Mouse (Mus musculus) hindbrain, embryonic 11.5 days (tissue): ENCODE data around the gene Mob3b. TPM values are rescaled to one million over a fixed set of nuclear protein-coding genes. Genes with fewer than 3 reads are reported as not detected.

Experiments used
- ATAC-seq: fragments of 200-750 bp; cut with Nextera tagmentation; 2 replicates; pipeline ENCODE4 v1.8.0; 2017; ENCODE audit warnings: mild to moderate bottlenecking, moderate TSS enrichment, moderate library complexity; ENCODE audit not compliant: low FRiP score
- DNase-seq: peaks from one replicate; pipeline ENCODE4 v3.0.0-alpha.2; 2015; ENCODE audit warnings: low spot score
- H3K27ac ChIP-seq: fragments of 300-500 bp; sonication (generic); 2 replicates; pipeline ENCODE4 v1.5.1; 2014; ENCODE audit warnings: mild to moderate bottlenecking, low read depth, low read length
- H3K27me3 ChIP-seq: fragments of 300-500 bp; sonication (generic); 2 replicates; pipeline ENCODE4 v1.6.1; 2014; ENCODE audit warnings: mild to moderate bottlenecking, low read length, moderate library complexity, mixed read lengths; ENCODE audit not compliant: control insufficient read depth, insufficient read depth
- H3K36me3 ChIP-seq: fragments of 300-500 bp; sonication (generic); 2 replicates; pipeline ENCODE4 v1.6.1; 2014; ENCODE audit warnings: mild to moderate bottlenecking, low read length, moderate library complexity, mixed read lengths; ENCODE audit not compliant: control insufficient read depth, insufficient read depth
- H3K4me1 ChIP-seq: fragments of 300-500 bp; sonication (generic); replicated peaks from 2 replicates; pipeline ENCODE4 v1.6.1; 2014; ENCODE audit warnings: low read length, mixed read lengths; ENCODE audit not compliant: control insufficient read depth, insufficient read depth
- H3K4me2 ChIP-seq: fragments of 300-500 bp; sonication (generic); replicated peaks from 2 replicates; pipeline ENCODE4 v1.6.1; 2014; ENCODE audit warnings: mild to moderate bottlenecking, low read depth, low read length
- H3K4me3 ChIP-seq: fragments of 300-500 bp; sonication (generic); 2 replicates; pipeline ENCODE4 v1.5.1; 2014; ENCODE audit warnings: low read depth, low read length
- H3K9ac ChIP-seq: fragments of 300-500 bp; sonication (generic); 2 replicates; pipeline ENCODE4 v1.6.1; 2014; ENCODE audit warnings: low read depth, low read length
- H3K9me3 ChIP-seq: fragments of 300-500 bp; sonication (generic); 2 replicates; pipeline ENCODE4 v1.6.1; 2016; ENCODE audit warnings: low read length; ENCODE audit not compliant: control insufficient read depth
- WGBS: fragments of 180-500 bp; shearing (Covaris S2); extraction: QIAGEN DNeasy Blood & Tissue Kit; methylation state at CpG from one replicate; pipeline ENCODE4 v1.1.7; 2014; 5-methylcytosine and 5-hydroxymethylcytosine counted together
- polyA plus RNA-seq: library from polyadenylated mRNA; unstranded; fragments of >200 nt; fragmentation: Nextera tagmentation; extraction: Ambion mirVana; gene quantifications from 2 replicates; pipeline ENCODE4 v1.2.1, GENCODE M21; 2014

The Mob3b gene
- polyA plus RNA-seq, 1 experiment from 2014 or later = 14.5 TPM

- no peaks in the 10 kb centered on the region for H3K27me3 ChIP-seq
- no peak for DNase-seq
- no peak overlapping the region for H3K27ac ChIP-seq
- H3K9me3 ChIP-seq = no peaks in the 10 kb centered on the region
- ATAC-seq = no peak
- 79% methylated on average over 5 of the region's 5 CpGs for WGBS
- no peaks in the 10 kb centered on the region for H3K4me1 ChIP-seq
- H3K36me3 ChIP-seq = no peaks in the 10 kb centered on the region
- H3K4me3 ChIP-seq = no peak overlapping the region
- H3K9ac ChIP-seq = no peak overlapping the region
- H3K4me2 ChIP-seq = no peak overlapping the region
Observed at GRCm38 (mm10) chr4:35031141-35031540, 126.1 kb downstream of the Mob3b start.

DNA sequence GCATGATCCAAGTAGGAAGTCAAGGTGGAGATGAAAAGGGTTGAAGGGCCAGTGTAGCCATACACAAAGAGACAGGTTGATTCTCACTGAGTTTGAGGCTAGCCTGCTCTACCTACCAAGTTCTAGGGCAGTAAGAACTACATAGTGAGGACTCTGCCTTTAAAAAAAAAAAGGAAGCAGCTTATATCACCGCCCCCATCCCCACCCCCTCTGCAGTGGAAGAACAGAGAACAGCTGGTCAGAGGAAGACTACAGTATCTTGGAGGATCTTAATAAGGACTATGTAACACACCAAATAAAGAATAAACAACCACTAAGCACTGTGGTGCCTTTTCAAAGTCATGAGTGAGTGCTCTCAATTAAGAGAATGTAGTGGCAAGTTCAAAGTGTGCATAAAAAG, 138.9 kb downstream of the Mob3b start:
- no peaks in the 10 kb centered on the region for H3K27me3 ChIP-seq
- whole genome bisulfite sequencing = 83% methylated on average over 1 of the region's 1 CpGs
- no peak overlapping the region for H3K27ac ChIP-seq
- H3K36me3 ChIP-seq = no peaks in the 10 kb centered on the region
- H3K4me3 ChIP-seq = no peak overlapping the region
- no peaks in the 10 kb centered on the region for H3K9me3 ChIP-seq
- no peak overlapping the region for H3K4me2 ChIP-seq
- no peak for DNase-seq
- ATAC-seq = no peak
- H3K4me1 ChIP-seq = no peaks in the 10 kb centered on the region
- no peak overlapping the region for H3K9ac ChIP-seq

- Histone ChIP-seq H3K27me3 (no peaks in the 10 kb centered on the region), H3K27ac (no peak overlapping the region), H3K4me2 (no peak overlapping the region), H3K9me3 (no peaks in the 10 kb centered on the region), H3K4me3 (no peak overlapping the region), H3K4me1 (no peaks in the 10 kb centered on the region), H3K36me3 (no peaks in the 10 kb centered on the region), H3K9ac (no peak overlapping the region)
- peak; percentile 31 for DNase-seq
- ATAC-seq = no peak
- WGBS = 15% methylated on average over 10 of the region's 10 CpGs
Observed at GRCm38 (mm10) chr4:35012401-35013307, 144.6 kb downstream of the Mob3b start.

GRCm38 (mm10) chr4:35006541-35007260, 150.6 kb downstream of the Mob3b start:
- WGBS = 63% methylated on average over 11 of the region's 11 CpGs
- H3K9me3 ChIP-seq = no peaks in the 10 kb centered on the region
- no peaks in the 10 kb centered on the region for H3K36me3 ChIP-seq
- no peak overlapping the region for H3K27ac ChIP-seq
- H3K27me3 ChIP-seq = no peaks in the 10 kb centered on the region
- DNase-seq (peak; percentile 28), ATAC-seq (no peak)
- H3K4me3 ChIP-seq = no peak overlapping the region
- H3K9ac ChIP-seq = no peak overlapping the region
- no peaks in the 10 kb centered on the region; the same call in 1 of the 2 replicates for H3K4me1 ChIP-seq
- no peak overlapping the region for H3K4me2 ChIP-seq

DNA sequence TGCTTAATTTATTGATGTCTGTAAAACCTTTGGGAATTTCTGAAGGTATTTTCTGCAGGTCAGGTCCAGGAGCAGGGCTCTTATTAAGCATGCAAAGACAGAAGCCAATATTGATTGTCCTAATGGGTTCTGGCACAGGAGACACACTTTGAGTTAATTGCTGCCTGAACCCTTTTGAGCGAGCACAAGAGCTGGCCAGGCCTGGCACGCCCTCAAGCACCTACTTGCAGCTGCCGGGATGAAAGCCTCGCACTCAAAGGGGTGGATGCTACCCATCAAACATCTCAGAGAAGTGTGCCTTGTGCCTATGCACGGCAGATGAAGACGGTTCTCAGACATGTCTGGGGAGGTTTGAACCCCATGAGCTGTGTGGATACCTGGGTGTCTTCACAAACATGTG, 151.2 kb downstream of the Mob3b start:
- no peak for ATAC-seq

DNA sequence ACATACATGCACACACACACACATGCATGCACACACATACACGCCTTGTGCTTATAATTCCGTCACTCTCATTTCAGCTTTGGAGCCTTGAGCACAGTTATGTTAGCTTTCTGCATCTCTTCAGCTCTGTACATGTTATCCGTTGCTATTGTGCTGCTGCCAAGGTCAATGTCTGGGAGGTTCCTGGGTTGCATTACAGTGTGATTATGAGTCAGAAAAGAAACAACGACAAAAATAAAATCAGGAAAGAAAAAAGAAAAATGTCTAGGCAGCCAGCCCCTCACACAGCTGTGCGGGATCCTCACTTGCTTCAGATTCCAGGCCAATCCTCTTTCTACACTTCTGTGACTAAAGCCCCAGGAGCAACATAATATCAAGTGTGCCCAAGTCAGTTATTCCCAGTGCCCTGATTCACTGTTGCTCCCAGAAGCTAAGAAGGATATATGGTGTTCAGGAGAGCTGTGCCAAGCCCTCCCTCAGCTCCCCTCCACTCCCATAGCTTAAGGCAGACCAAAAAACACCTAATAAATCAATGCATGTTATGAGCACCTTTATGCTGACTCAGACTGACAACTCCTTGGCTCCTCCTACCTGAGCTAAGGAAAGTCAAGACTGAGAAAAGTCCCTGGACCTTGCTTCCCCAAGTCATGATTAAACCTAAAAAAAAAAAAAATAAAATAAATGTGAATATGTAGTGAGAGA, 152.1 kb downstream of the Mob3b start:
- no peaks in the 10 kb centered on the region for H3K9me3 ChIP-seq
- H3K9ac ChIP-seq = no peak overlapping the region
- H3K27ac ChIP-seq = no peak overlapping the region
- no peaks in the 10 kb centered on the region for H3K27me3 ChIP-seq
- H3K4me3 ChIP-seq = no peak overlapping the region
- DNase-seq (no peak), ATAC-seq (no peak)
- H3K4me2 ChIP-seq = no peak overlapping the region
- no peaks in the 10 kb centered on the region for H3K36me3 ChIP-seq
- WGBS = 92% methylated on average over 5 of the region's 5 CpGs
- no peaks in the 10 kb centered on the region; the same call in 1 of the 2 replicates for H3K4me1 ChIP-seq

More for the DNA sequence above, 151.2 kb downstream of the Mob3b start:
- no peak for DNase-seq
- Histone ChIP-seq H3K9ac (no peak overlapping the region), H3K9me3 (no peaks in the 10 kb centered on the region), H3K36me3 (no peaks in the 10 kb centered on the region), H3K4me3 (no peak overlapping the region), H3K27ac (no peak overlapping the region), H3K4me2 (no peak overlapping the region), H3K4me1 (no peaks in the 10 kb centered on the region; the same call in 1 of the 2 replicates), H3K27me3 (no peaks in the 10 kb centered on the region)
- WGBS = 77% methylated on average over 6 of the region's 6 CpGs

DNA sequence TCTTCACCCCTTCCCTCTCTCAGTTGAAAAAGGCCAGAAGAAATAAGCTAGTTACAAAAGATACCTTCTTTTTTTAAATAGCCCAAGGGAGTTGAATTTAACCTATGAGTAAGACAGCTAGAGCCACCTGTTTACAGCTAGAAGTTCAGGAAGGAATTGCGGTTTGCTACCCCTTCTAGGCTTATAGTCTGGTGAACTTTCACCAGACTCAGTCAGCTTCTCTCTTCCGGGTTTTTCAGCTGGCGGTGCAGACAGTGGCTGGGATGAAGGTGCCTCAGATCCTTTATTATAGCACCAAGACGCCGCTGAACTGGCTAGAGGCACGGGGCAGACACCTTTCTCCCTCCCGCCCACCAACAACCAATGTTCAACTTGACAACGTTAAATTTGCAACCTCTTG, 152.8 kb downstream of the Mob3b start:
- no peak for ATAC-seq
- H3K27ac ChIP-seq = no peak overlapping the region
- WGBS = 94% methylated on average over 8 of the region's 8 CpGs

GRCm38 (mm10) chr4:35003550-35004326, 153.5 kb downstream of the Mob3b start:
- DNase-seq (no peak), ATAC-seq (no peak)
- Histone ChIP-seq H3K27ac (no peak overlapping the region), H3K9me3 (no peaks in the 10 kb centered on the region), H3K27me3 (no peaks in the 10 kb centered on the region), H3K36me3 (no peaks in the 10 kb centered on the region), H3K4me1 (no peaks in the 10 kb centered on the region; the same call in 1 of the 2 replicates), H3K4me3 (no peak overlapping the region), H3K4me2 (no peak overlapping the region), H3K9ac (no peak overlapping the region)
- 93% methylated on average over 8 of the region's 8 CpGs for WGBS

More for the DNA sequence above, 152.8 kb downstream of the Mob3b start:
- Histone ChIP-seq H3K36me3 (no peaks in the 10 kb centered on the region), H3K9me3 (no peaks in the 10 kb centered on the region), H3K4me3 (no peak overlapping the region), H3K4me1 (no peaks in the 10 kb centered on the region; the same call in 1 of the 2 replicates), H3K9ac (no peak overlapping the region), H3K27me3 (no peaks in the 10 kb centered on the region), H3K4me2 (no peak overlapping the region)
- no peak for DNase-seq
